7 mouse cellular contexts compared by ENCODE assay signal in the genomic region with DNA sequence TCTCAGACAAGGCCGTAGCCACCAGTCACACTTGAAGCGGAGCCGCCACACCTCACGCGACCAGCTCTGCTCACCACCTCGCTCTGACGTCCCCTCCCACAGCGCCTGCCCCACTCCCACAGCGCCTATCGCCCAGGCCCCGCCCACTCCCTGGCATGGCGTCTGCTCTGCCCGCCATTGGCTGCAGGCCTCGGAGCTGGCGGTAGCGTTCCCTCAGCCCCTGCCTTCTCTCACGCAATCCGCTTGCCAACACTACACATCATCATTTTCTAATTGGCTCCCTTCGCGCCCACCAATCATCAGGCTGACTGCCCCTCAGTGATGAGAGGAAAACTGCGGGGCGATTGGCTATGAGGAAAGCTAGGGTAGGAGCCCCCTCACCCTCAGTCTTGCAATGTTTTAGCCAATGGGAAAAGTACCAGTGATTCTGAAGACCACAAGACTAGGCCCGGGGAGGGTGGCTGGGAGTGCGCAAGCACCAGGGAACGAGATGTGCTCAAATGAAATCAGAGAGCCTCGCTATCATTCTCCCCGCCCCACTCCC. TPM values are rescaled to one million over a fixed set of nuclear protein-coding genes. Genes with fewer than 3 reads are reported as not detected.
DNase-seq lines count a peak whose midpoint lies in the region; ATAC-seq lines count a peak whose summit lies in the region.

A gene (minus strand): TSS at position 68 of the 544 bp plus-strand sequence.

- DNase-seq in adrenal gland, adult 18-20 months (ENCODE audit: low spot score in 2 of 2), result peak; percentile 81 to 84
- DNase-seq in embryo, embryonic 11 days, result peak; percentile 93
- peak; percentile 81 to 89 for DNase-seq in gastrocnemius, postnatal 36 days
- peak; percentile 87 to 98 for DNase-seq in left cerebral cortex, postnatal 25 days (ENCODE audit: low spot score in 2 of 2)
- peak; percentile 90 for DNase-seq in midbrain, embryonic 10.5 days (ENCODE audit: low spot score)
- peak; percentile 89 for DNase-seq in right cerebral cortex, postnatal 4 days

- WGBS in intestine, embryonic 15.5 days, result 15% methylated on average over 16 of the region's 27 CpGs
- WGBS in midbrain, embryonic 10.5 days, result 13% methylated on average over 25 of the region's 27 CpGs

- no peaks in the 10 kb centered on the region for H3K4me1 ChIP-seq in intestine, embryonic 15.5 days (replicated peaks)
- H3K4me1 ChIP-seq in midbrain, embryonic 10.5 days, result peaks cover 19% of the 10 kb centered on the region

- peak within 1 kb of the TSS; percentile 69 for H3K9ac ChIP-seq in intestine, embryonic 15.5 days

- no peaks in the 10 kb centered on the region for H3K36me3 ChIP-seq in intestine, embryonic 15.5 days
- H3K36me3 ChIP-seq in midbrain, embryonic 10.5 days, result peaks cover 43% of the 10 kb centered on the region

- no peaks in the 10 kb centered on the region for H3K9me3 ChIP-seq in intestine, embryonic 15.5 days
- no peaks in the 10 kb centered on the region for H3K9me3 ChIP-seq in midbrain, embryonic 10.5 days (replicated peaks)

- intact Hi-C loops in gastrocnemius, postnatal 36 days (cut with DNase I), result no loop called here
- intact Hi-C loops in left cerebral cortex, postnatal 25 days (cut with DNase I), result no loop called here

- H3K27ac ChIP-seq in intestine, embryonic 15.5 days, result peak within 1 kb of the TSS; percentile 83
- peak within 1 kb of the TSS; percentile 91 for H3K27ac ChIP-seq in midbrain, embryonic 10.5 days (replicated peaks)

- H3K4me3 ChIP-seq in intestine, embryonic 15.5 days (replicated peaks), result peak within 1 kb of the TSS; percentile 56
- peak within 1 kb of the TSS; percentile 70 for H3K4me3 ChIP-seq in midbrain, embryonic 10.5 days

- peak; percentile 99 for ATAC-seq in intestine, embryonic 15.5 days

- H3K4me2 ChIP-seq in intestine, embryonic 15.5 days (replicated peaks), result peak within 1 kb of the TSS; percentile 61

- H3K27me3 ChIP-seq in intestine, embryonic 15.5 days (replicated peaks), result peaks cover 15% of the 10 kb centered on the region; the same call in 1 of the 2 replicates
- H3K27me3 ChIP-seq in midbrain, embryonic 10.5 days (ENCODE audit: low read depth, poor library complexity, severe bottlenecking), result peaks cover 100% of the 10 kb centered on the region

RNA-seq across cellular contexts. Expression of the gene that starts here (rescaled TPM):
- 10 to 100 TPM; 47.9 to 52.8 TPM for total RNA-seq in adrenal gland, adult 18-20 months (2021)
- total RNA-seq in gastrocnemius, postnatal 36 days (2021), result 10 to 100 TPM in 1 of 2 experiments, 1 to 10 TPM in 1; 9.1 to 11.4 TPM
- polyA plus RNA-seq in intestine, embryonic 15.5 days (2015; fragmentation: Nextera tagmentation; extraction: Ambion mirVana), result 23.4 and 24.2 TPM in 2 replicates
- total RNA-seq in left cerebral cortex, postnatal 25 days (2021), result 10 to 100 TPM; 87.1 to 98.9 TPM
- 31.9 and 35.2 TPM in 2 replicates for polyA plus RNA-seq in midbrain, embryonic 10.5 days (2016; fragmentation: Nextera tagmentation; extraction: Ambion mirVana)

Comparison
In these comparisons a context has a peak if more than half of its experiments do, and no peak if none do; other contexts are left out.
1. Peak in every context shown above with its lines: DNase-seq, ATAC-seq, H3K4me3 ChIP-seq and H3K27ac ChIP-seq.